Mouse (Mus musculus): ENCODE measurements around the gene Plxnb2. TPM values are rescaled to one million over a fixed set of nuclear protein-coding genes. Genes with fewer than 3 reads are reported as not detected.
A peak's percentile ranks its signal among the peaks of the same experiment; 100 is the strongest.

The Plxnb2 gene
- total RNA-seq, 1 experiment: 116 TPM

DNA sequence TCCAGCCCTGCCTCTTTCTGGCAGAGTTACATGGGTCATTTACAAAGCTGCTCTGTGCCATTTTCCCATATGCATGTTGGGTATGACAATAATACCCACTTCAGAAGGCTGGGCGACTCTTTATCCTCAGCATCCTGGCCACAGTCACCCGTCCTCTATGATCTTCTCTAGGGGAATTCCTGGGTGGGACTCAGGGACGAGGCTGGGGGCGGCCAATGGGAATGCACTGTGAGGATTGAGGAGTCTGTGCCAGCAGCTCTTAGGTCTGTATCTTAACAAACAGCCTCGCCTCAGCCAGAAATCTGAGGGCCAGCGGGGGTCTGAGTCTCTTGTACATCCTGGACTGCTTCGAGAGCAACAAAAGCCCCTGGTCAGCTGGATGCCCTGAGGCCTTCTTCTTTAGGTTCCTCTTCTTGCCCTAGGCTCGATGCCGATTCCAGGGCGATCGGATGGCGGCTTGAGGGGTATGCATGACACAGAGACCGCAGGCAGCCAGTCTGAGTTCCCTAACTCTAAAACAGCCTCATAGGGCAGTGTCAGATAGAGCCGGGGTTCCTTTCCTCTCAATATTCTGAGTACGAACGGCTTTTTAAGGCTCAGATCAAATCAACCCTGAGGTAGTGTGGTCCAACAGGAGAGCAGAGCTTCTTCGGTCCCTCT is 8.2 kb downstream of the Plxnb2 start:
- peak overlapping the region; percentile 67 to 70 for H3K4me3 ChIP-seq (ENCODE audit: insufficient read depth in 1 of 2, low read depth in 1 of 2, low read length in 2 of 2, poor library complexity in 1 of 2, severe bottlenecking in 1 of 2)
- H3K27ac ChIP-seq (ENCODE audit: insufficient read depth, low read depth, low read length, poor library complexity, severe bottlenecking): no peak overlapping the region
- no peak for DNase-seq (ENCODE audit: low read depth, low spot score)
- in situ Hi-C loops (cut with MboI; ENCODE audit: low sequenced_read_pairs in 2 of 2, unreplicated experiment in 2 of 2): no loop called here
- H3K9ac ChIP-seq (ENCODE audit: insufficient read depth, low read depth, low read length, poor library complexity, severe bottlenecking): peak overlapping the region; percentile 65; the same call in 1 of the 2 replicates
- peaks cover 2 to 62% of the 10 kb centered on the region in 2 experiments; a peak in 3 of 4 replicates for H3K4me1 ChIP-seq (ENCODE audit: control insufficient read depth in 2 of 2, insufficient read depth in 2 of 2, low read length in 2 of 2, poor library complexity in 1 of 2)
- no peaks in the 10 kb centered on the region for H3K9me3 ChIP-seq (ENCODE audit: control insufficient read depth, insufficient read depth, low read depth, low read length)
- H3K36me3 ChIP-seq (ENCODE audit: control insufficient read depth, insufficient read depth, low read length, poor library complexity, severe bottlenecking): peaks cover 17% of the 10 kb centered on the region; the same call in 1 of the 2 replicates
- no peak for TF ChIP-seq CHD2 (IDR thresholded peaks at IDR 0.05; ENCODE audit: low read depth, low read length)
- TF ChIP-seq ZC3H11A (IDR thresholded peaks at IDR 0.05; ENCODE audit: borderline replicate concordance, low read depth, low read length): no peak
- TF ChIP-seq MAFK (IDR thresholded peaks at IDR 0.05; ENCODE audit: insufficient read depth, low read depth, low read length): no peak
- TF ChIP-seq ZNF384 (IDR thresholded peaks at IDR 0.05; ENCODE audit: low read depth, low read length): no peak
- no peak for TF ChIP-seq HCFC1 (IDR thresholded peaks at IDR 0.05; ENCODE audit: borderline replicate concordance, insufficient read depth, low read length)

DNA sequence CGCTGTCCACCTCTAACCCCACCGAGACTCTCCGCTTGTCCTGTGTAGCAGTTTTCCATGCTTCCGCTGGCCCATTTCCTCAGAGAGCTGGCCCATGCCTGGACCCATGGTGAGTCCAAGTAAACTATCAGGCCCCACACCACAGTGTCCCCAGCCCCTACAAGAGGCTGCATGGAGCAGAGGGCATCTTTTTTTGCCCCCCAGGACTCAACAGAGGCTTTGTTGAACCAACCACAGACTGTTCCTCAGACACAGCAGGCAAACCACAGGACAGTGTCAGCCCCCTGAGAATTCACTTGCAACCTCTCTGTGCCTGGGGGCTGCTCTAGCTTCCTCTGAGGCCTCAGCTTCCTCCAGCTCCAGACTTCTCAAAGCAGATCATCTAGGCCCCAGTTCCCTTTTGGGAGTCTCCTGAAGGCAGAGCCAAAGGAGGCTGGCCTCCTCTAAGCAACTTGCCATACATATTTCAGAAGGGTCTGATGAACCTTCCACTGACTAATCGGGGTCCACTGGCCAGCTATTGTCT is 9.0 kb downstream of the Plxnb2 start:
- Histone ChIP-seq H3K36me3 (ENCODE audit: control insufficient read depth, insufficient read depth, low read length, poor library complexity, severe bottlenecking) (peaks cover 25% of the 10 kb centered on the region), H3K27ac (ENCODE audit: insufficient read depth, low read depth, low read length, poor library complexity, severe bottlenecking) (no peak overlapping the region)

DNA sequence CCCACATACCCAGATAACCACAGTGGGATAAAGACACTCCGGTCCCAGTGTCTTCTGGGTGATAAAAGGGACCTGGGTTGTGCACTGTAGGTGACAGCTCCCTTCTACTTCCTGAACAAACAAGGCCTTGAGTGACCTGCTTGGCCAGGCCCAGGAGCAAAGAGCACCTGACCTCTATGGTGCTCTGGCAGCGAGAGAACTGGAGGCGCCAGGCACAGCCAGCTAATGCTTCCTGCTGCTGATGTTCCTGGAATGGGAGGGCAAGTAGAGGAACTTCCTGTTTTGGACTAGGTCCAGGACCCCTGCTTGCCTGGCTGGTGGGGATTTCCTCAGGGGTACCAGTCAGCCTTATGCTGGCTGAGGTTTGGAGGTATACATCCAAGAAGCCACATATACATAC is 10.5 kb downstream of the Plxnb2 start:
- DNase-seq (ENCODE audit: low read depth, low spot score): no peak
- Histone ChIP-seq H3K4me1 (ENCODE audit: control insufficient read depth in 2 of 2, insufficient read depth in 2 of 2, low read length in 2 of 2, poor library complexity in 1 of 2) (peaks cover 2 to 53% of the 10 kb centered on the region in 2 experiments; a peak in 3 of 4 replicates), H3K9ac (ENCODE audit: insufficient read depth, low read depth, low read length, poor library complexity, severe bottlenecking) (no peak overlapping the region), H3K36me3 (ENCODE audit: control insufficient read depth, insufficient read depth, low read length, poor library complexity, severe bottlenecking) (peaks cover 39% of the 10 kb centered on the region), H3K9me3 (ENCODE audit: control insufficient read depth, insufficient read depth, low read depth, low read length) (no peaks in the 10 kb centered on the region), H3K4me3 (ENCODE audit: insufficient read depth in 1 of 2, low read depth in 1 of 2, low read length in 2 of 2, poor library complexity in 1 of 2, severe bottlenecking in 1 of 2) (no peak overlapping the region), H3K27ac (ENCODE audit: insufficient read depth, low read depth, low read length, poor library complexity, severe bottlenecking) (no peak overlapping the region)
- no peak for TF ChIP-seq HCFC1 (IDR thresholded peaks at IDR 0.05; ENCODE audit: borderline replicate concordance, insufficient read depth, low read length)
- no peak for TF ChIP-seq CHD2 (IDR thresholded peaks at IDR 0.05; ENCODE audit: low read depth, low read length)
- TF ChIP-seq ZC3H11A (IDR thresholded peaks at IDR 0.05; ENCODE audit: borderline replicate concordance, low read depth, low read length): no peak
- no peak for TF ChIP-seq ZNF384 (IDR thresholded peaks at IDR 0.05; ENCODE audit: low read depth, low read length)
- TF ChIP-seq MAFK (IDR thresholded peaks at IDR 0.05; ENCODE audit: insufficient read depth, low read depth, low read length): no peak
- in situ Hi-C loops (cut with MboI; ENCODE audit: low sequenced_read_pairs in 2 of 2, unreplicated experiment in 2 of 2): no loop called here

More for the DNA sequence above, 9.0 kb downstream of the Plxnb2 start:
- in situ Hi-C loops (cut with MboI; ENCODE audit: low sequenced_read_pairs in 2 of 2, unreplicated experiment in 2 of 2): no loop called here
- Histone ChIP-seq H3K9ac (ENCODE audit: insufficient read depth, low read depth, low read length, poor library complexity, severe bottlenecking) (no peak overlapping the region), H3K4me3 (ENCODE audit: insufficient read depth in 1 of 2, low read depth in 1 of 2, low read length in 2 of 2, poor library complexity in 1 of 2, severe bottlenecking in 1 of 2) (no peak overlapping the region), H3K9me3 (ENCODE audit: control insufficient read depth, insufficient read depth, low read depth, low read length) (no peaks in the 10 kb centered on the region), H3K4me1 (ENCODE audit: control insufficient read depth in 2 of 2, insufficient read depth in 2 of 2, low read length in 2 of 2, poor library complexity in 1 of 2) (peaks cover 2 to 58% of the 10 kb centered on the region in 2 experiments; a peak in 3 of 4 replicates)
- TF ChIP-seq CHD2 (IDR thresholded peaks at IDR 0.05; ENCODE audit: low read depth, low read length) (no peak), MAFK (IDR thresholded peaks at IDR 0.05; ENCODE audit: insufficient read depth, low read depth, low read length) (no peak), ZC3H11A (IDR thresholded peaks at IDR 0.05; ENCODE audit: borderline replicate concordance, low read depth, low read length) (no peak), ZNF384 (IDR thresholded peaks at IDR 0.05; ENCODE audit: low read depth, low read length) (no peak), HCFC1 (IDR thresholded peaks at IDR 0.05; ENCODE audit: borderline replicate concordance, insufficient read depth, low read length) (no peak)
- no peak for DNase-seq (ENCODE audit: low read depth, low spot score)

DNA sequence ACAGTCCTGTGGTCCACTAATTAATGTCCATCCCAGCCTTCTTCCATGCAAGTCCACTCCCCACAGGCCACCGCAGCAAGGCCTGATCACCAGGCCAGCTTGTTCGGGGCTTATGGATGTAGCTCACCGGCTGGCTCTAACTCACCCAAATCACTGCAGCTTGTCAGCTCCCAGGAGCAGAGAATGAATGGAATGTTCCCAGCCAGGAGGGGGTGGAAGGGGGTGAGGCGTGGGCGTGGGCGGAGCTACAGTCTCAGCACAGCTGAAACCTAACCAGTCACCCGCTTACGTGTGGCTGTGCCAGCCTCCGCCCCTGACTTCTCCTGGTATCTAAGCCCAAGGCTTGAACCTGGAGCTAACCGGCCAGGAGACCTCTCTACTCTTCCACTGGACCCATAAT is 11.2 kb downstream of the Plxnb2 start:
- Histone ChIP-seq H3K27ac (ENCODE audit: insufficient read depth, low read depth, low read length, poor library complexity, severe bottlenecking) (no peak overlapping the region), H3K9me3 (ENCODE audit: control insufficient read depth, insufficient read depth, low read depth, low read length) (no peaks in the 10 kb centered on the region), H3K9ac (ENCODE audit: insufficient read depth, low read depth, low read length, poor library complexity, severe bottlenecking) (0 out of 2 replicates have a peak overlapping the region, but pooled peaks have one; percentile 35), H3K4me3 (ENCODE audit: insufficient read depth in 1 of 2, low read depth in 1 of 2, low read length in 2 of 2, poor library complexity in 1 of 2, severe bottlenecking in 1 of 2) (peak overlapping the region in 1 of 2 experiments; percentile 14; a peak in 1 of 4 replicates), H3K36me3 (ENCODE audit: control insufficient read depth, insufficient read depth, low read length, poor library complexity, severe bottlenecking) (peaks cover 45% of the 10 kb centered on the region), H3K4me1 (ENCODE audit: control insufficient read depth in 2 of 2, insufficient read depth in 2 of 2, low read length in 2 of 2, poor library complexity in 1 of 2) (peaks cover 2 to 46% of the 10 kb centered on the region in 2 experiments; a peak in 3 of 4 replicates)
- DNase-seq (ENCODE audit: low read depth, low spot score): no peak
- in situ Hi-C loops (cut with MboI; ENCODE audit: low sequenced_read_pairs in 2 of 2, unreplicated experiment in 2 of 2): no loop called here
- TF ChIP-seq ZC3H11A (IDR thresholded peaks at IDR 0.05; ENCODE audit: borderline replicate concordance, low read depth, low read length) (no peak), MAFK (IDR thresholded peaks at IDR 0.05; ENCODE audit: insufficient read depth, low read depth, low read length) (no peak), ZNF384 (IDR thresholded peaks at IDR 0.05; ENCODE audit: low read depth, low read length) (no peak), CHD2 (IDR thresholded peaks at IDR 0.05; ENCODE audit: low read depth, low read length) (no peak), HCFC1 (IDR thresholded peaks at IDR 0.05; ENCODE audit: borderline replicate concordance, insufficient read depth, low read length) (no peak)

Measured in ES-E14 (cell line).